ENCODE assay signal across 19 mouse cellular contexts in the genomic region with DNA sequence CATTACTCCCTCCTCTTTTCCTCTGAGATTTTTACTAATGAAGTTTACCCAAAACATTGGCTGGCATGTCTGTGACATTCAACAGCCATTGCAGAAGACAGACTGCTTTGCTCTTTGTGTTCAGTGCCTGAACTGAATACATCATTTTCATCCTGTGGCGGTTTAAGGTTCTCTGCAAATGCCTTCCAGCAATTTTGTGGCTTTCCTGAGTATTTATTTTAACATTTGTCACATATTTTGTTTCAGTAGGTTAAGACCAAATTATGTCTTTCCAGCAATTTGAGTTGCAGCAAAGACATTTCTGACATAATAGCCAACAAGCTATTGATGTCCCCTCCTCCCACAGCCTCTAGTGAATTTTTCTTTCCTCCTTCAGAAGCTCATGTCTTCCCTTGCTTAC.
DNase-seq lines count a peak whose midpoint lies in the region; ATAC-seq lines count a peak whose summit lies in the region.
"Had no signal": no experiment of that assay in that cellular context is flagged by ENCODE, and none has a peak within 500 bp of the region (broad histone marks: within the 10 kb centered on the region; RNA-seq: fewer than 3 reads in every experiment).

No protein-coding gene starts in this region.

- no peak for ATAC-seq in erythroid progenitor cell, adult 5-6 weeks (replicated peaks; ENCODE audit: low FRiP score, poor library complexity, severe bottlenecking)
- ATAC-seq: activated CD4-positive, CD25-positive, alpha-beta regulatory T cell, adult 4 months; CD4-positive, CD25-positive, alpha-beta regulatory T cell, adult 4 months; forebrain, embryonic 13.5 days; forebrain, embryonic 15.5 days; forebrain, postnatal 0 days had no signal

- DNase-seq in 3T3-L1 (ENCODE audit: low read depth, low spot score), result peak; percentile 82
- peak; percentile 49 for DNase-seq in Muller cell, postnatal 12 days (ENCODE audit: inconsistent ontology term)
- peak; percentile 48 for DNase-seq in fibroblast of lung, adult 2 months (ENCODE audit: low read depth)
- DNase-seq in thymus, postnatal 14 days, result no peak
- DNase-seq: adrenal gland, adult 8-10 months; adrenal gland, postnatal 14 days; adrenal gland, postnatal 36 days; B cell, adult 2 months; cerebellum, adult 11-12 months; cerebellum, adult 2 months; cerebellum, adult 9-10 months; cerebellum, postnatal 10 days; cerebellum, postnatal 25 days; forebrain, postnatal 0 days had no signal
